Mouse (Mus musculus) hindbrain, embryonic 12.5 days (tissue): ENCODE data around the gene Ttll9. TPM values are rescaled to one million over a fixed set of nuclear protein-coding genes. Genes with fewer than 3 reads are reported as not detected.

Experiments
- ATAC-seq: fragments of 200-750 bp; cut with Nextera tagmentation; 2 replicates; pipeline ENCODE4 v1.8.0; 2017; ENCODE audit warnings: moderate TSS enrichment; ENCODE audit not compliant: low FRiP score
- H3K27ac ChIP-seq: fragments of 300-500 bp; sonication (generic); 2 replicates; pipeline ENCODE4 v1.5.1; 2016; ENCODE audit warnings: mild to moderate bottlenecking
- H3K27me3 ChIP-seq: fragments of 300-500 bp; sonication (generic); 2 replicates; pipeline ENCODE4 v1.6.1; 2016; ENCODE audit warnings: mild to moderate bottlenecking
- H3K36me3 ChIP-seq: fragments of 300-500 bp; sonication (generic); 2 replicates; pipeline ENCODE4 v1.6.1; 2016; ENCODE audit warnings: mild to moderate bottlenecking
- H3K4me1 ChIP-seq: fragments of 300-500 bp; sonication (generic); 2 replicates; pipeline ENCODE4 v1.6.1; 2016
- H3K4me2 ChIP-seq: fragments of 300-500 bp; sonication (generic); replicated peaks from 2 replicates; pipeline ENCODE4 v1.6.1; 2016; ENCODE audit warnings: mild to moderate bottlenecking
- H3K4me3 ChIP-seq: fragments of 300-500 bp; sonication (generic); 2 replicates; pipeline ENCODE4 v1.5.1; 2016; ENCODE audit warnings: mild to moderate bottlenecking
- H3K9ac ChIP-seq: fragments of 300-500 bp; sonication (generic); 2 replicates; pipeline ENCODE4 v1.6.1; 2016; ENCODE audit warnings: mild to moderate bottlenecking, moderate library complexity
- H3K9me3 ChIP-seq: fragments of 300-500 bp; sonication (generic); replicated peaks from 2 replicates; pipeline ENCODE4 v1.6.1; 2016; ENCODE audit warnings: mild to moderate bottlenecking
- WGBS: fragments of 180-500 bp; shearing (Covaris S2); methylation state at CpG from one replicate; pipeline ENCODE4 v1.1.7; 2016; 5-methylcytosine and 5-hydroxymethylcytosine counted together
- polyA plus RNA-seq: library from polyadenylated mRNA; unstranded; fragments of >200 nt; fragmentation: Nextera tagmentation; extraction: Ambion mirVana; gene quantifications from 2 replicates; pipeline ENCODE4 v1.2.1, GENCODE M21; 2016

Ttll9 gene
- polyA plus RNA-seq, 1 experiment from 2014 or later = 2.4 TPM

GRCm38 (mm10) chr2:153047828-153048465, 85.7 kb downstream of the Ttll9 start:
- Histone ChIP-seq H3K9ac (no peak overlapping the region), H3K4me3 (no peak overlapping the region), H3K36me3 (no peaks in the 10 kb centered on the region), H3K27ac (no peak overlapping the region), H3K4me1 (peaks cover 24% of the 10 kb centered on the region), H3K4me2 (no peak overlapping the region), H3K27me3 (peaks cover 21% of the 10 kb centered on the region), H3K9me3 (no peaks in the 10 kb centered on the region)
- WGBS = 46% methylated on average over 17 of the region's 17 CpGs
- no peak for ATAC-seq

- Histone ChIP-seq H3K9ac (no peak overlapping the region), H3K27me3 (peaks cover 31% of the 10 kb centered on the region), H3K9me3 (no peaks in the 10 kb centered on the region), H3K4me3 (no peak overlapping the region), H3K36me3 (peaks cover 4% of the 10 kb centered on the region), H3K27ac (peak overlapping the region; percentile 62), H3K4me1 (peaks cover 24% of the 10 kb centered on the region), H3K4me2 (no peak overlapping the region)
- WGBS = 42% methylated on average over 9 of the region's 9 CpGs
- ATAC-seq = peak; percentile 54
These were observed 87.2 kb downstream of the Ttll9 start for GRCm38 (mm10) chr2:153049288-153049996.

- Histone ChIP-seq H3K4me3 (no peak overlapping the region), H3K4me1 (peaks cover 24% of the 10 kb centered on the region), H3K9me3 (no peaks in the 10 kb centered on the region), H3K27me3 (peaks cover 34% of the 10 kb centered on the region), H3K27ac (no peak overlapping the region), H3K4me2 (no peak overlapping the region), H3K36me3 (peaks cover 9% of the 10 kb centered on the region), H3K9ac (no peak overlapping the region)
- ATAC-seq = no peak
- WGBS = 88% methylated on average over 4 of the region's 4 CpGs
These were observed 87.7 kb downstream of the Ttll9 start for GRCm38 (mm10) chr2:153049997-153050358.

- WGBS = 80% methylated on average over 6 of the region's 6 CpGs
- no peaks in the 10 kb centered on the region for H3K9me3 ChIP-seq
- ATAC-seq = no peak
- peaks cover 16% of the 10 kb centered on the region for H3K4me1 ChIP-seq
- no peak overlapping the region for H3K4me3 ChIP-seq
- no peak overlapping the region for H3K4me2 ChIP-seq
- no peak overlapping the region for H3K27ac ChIP-seq
- H3K27me3 ChIP-seq = peaks cover 36% of the 10 kb centered on the region
- no peak overlapping the region for H3K9ac ChIP-seq
- H3K36me3 ChIP-seq = peaks cover 12% of the 10 kb centered on the region
These were observed 88.8 kb downstream of the Ttll9 start for GRCm38 (mm10) chr2:153051095-153051494.

GRCm38 (mm10) chr2:153051537-153051936, 89.3 kb downstream of the Ttll9 start:
- peaks cover 36% of the 10 kb centered on the region for H3K27me3 ChIP-seq
- no peak for ATAC-seq

GRCm38 (mm10) chr2:153052700-153053351, 90.5 kb downstream of the Ttll9 start:
- Histone ChIP-seq H3K9me3 (no peaks in the 10 kb centered on the region), H3K36me3 (peaks cover 12% of the 10 kb centered on the region), H3K9ac (0 out of 2 replicates have a peak overlapping the region, but pooled peaks have one; percentile 19), H3K27ac (no peak overlapping the region), H3K4me2 (0 out of 2 replicates have a peak overlapping the region, but pooled peaks have one; percentile 11), H3K27me3 (peaks cover 36% of the 10 kb centered on the region), H3K4me1 (peaks cover 13% of the 10 kb centered on the region), H3K4me3 (no peak overlapping the region)
- 8% methylated on average over 30 of the region's 30 CpGs for WGBS
- ATAC-seq = no peak

More at GRCm38 (mm10) chr2:153051537-153051936, 89.3 kb downstream of the Ttll9 start:
- Histone ChIP-seq H3K4me2 (no peak overlapping the region), H3K4me1 (peaks cover 13% of the 10 kb centered on the region), H3K36me3 (peaks cover 12% of the 10 kb centered on the region), H3K27ac (no peak overlapping the region), H3K4me3 (no peak overlapping the region), H3K9ac (no peak overlapping the region), H3K9me3 (no peaks in the 10 kb centered on the region)
- 78% methylated on average over 9 of the region's 9 CpGs for WGBS

- Histone ChIP-seq H3K4me1 (peaks cover 13% of the 10 kb centered on the region), H3K4me2 (no peak overlapping the region), H3K9me3 (no peaks in the 10 kb centered on the region), H3K9ac (no peak overlapping the region), H3K27me3 (peaks cover 36% of the 10 kb centered on the region), H3K36me3 (peaks cover 12% of the 10 kb centered on the region), H3K4me3 (no peak overlapping the region), H3K27ac (no peak overlapping the region)
- WGBS = 87% methylated on average over 8 of the region's 8 CpGs
- no peak for ATAC-seq
These were observed 91.6 kb downstream of the Ttll9 start for GRCm38 (mm10) chr2:153053896-153054295.

GRCm38 (mm10) chr2:153055270-153055920, 93.1 kb downstream of the Ttll9 start:
- 58% methylated on average over 6 of the region's 6 CpGs for WGBS
- ATAC-seq = no peak

More at GRCm38 (mm10) chr2:153055270-153055920, 93.1 kb downstream of the Ttll9 start:
- H3K4me2 ChIP-seq = no peak overlapping the region
- no peak overlapping the region for H3K27ac ChIP-seq
- H3K9ac ChIP-seq = no peak overlapping the region
- H3K4me3 ChIP-seq = no peak overlapping the region
- H3K9me3 ChIP-seq = no peaks in the 10 kb centered on the region
- H3K27me3 ChIP-seq = peaks cover 36% of the 10 kb centered on the region
- peaks cover 12% of the 10 kb centered on the region for H3K36me3 ChIP-seq
- H3K4me1 ChIP-seq = 0 out of 2 replicates have a peak, but pooled peaks cover 5% of the 10 kb centered on the region

Other genes starting within 250 kb of the Ttll9 start
- 157 and 159 TPM in 2 replicates for gene Id1, start 226.2 kb upstream of the Ttll9 start, polyA plus RNA-seq
- gene Cox4i2, start 208.3 kb upstream of the Ttll9 start, polyA plus RNA-seq = 5.0 and 5.3 TPM in 2 replicates
- gene Bcl2l1, start 130.8 kb upstream of the Ttll9 start, polyA plus RNA-seq = 155 and 166 TPM in 2 replicates
- 81.5 and 87.9 TPM in 2 replicates for gene Tpx2, start 114.5 kb upstream of the Ttll9 start, polyA plus RNA-seq
- gene Mylk2, start 51.1 kb upstream of the Ttll9 start, polyA plus RNA-seq = 0.10 TPM in 1 of 2 replicates, not detected in the other
- 1.3 and 2.5 TPM in 2 replicates for gene Foxs1, start 29.3 kb upstream of the Ttll9 start, polyA plus RNA-seq
- gene Dusp15, start 10.8 kb upstream of the Ttll9 start, polyA plus RNA-seq = 2.8 and 2.9 TPM in 2 replicates
- 127 and 131 TPM in 2 replicates for gene Pdrg1, start 52.9 kb downstream of the Ttll9 start, polyA plus RNA-seq
- gene Xkr7, start 69.4 kb downstream of the Ttll9 start, polyA plus RNA-seq = 1.7 and 2.0 TPM in 2 replicates
- 2.8 and 3.3 TPM in 2 replicates for gene Ccm2l, start 103.5 kb downstream of the Ttll9 start, polyA plus RNA-seq
- 2.9 and 3.5 TPM in 2 replicates for gene Hck, start 146.0 kb downstream of the Ttll9 start, polyA plus RNA-seq
- 83.9 and 84.7 TPM in 2 replicates for gene Tm9sf4, start 198.8 kb downstream of the Ttll9 start, polyA plus RNA-seq